Mouse (Mus musculus): ENCODE results near the gene Hbb-bs. TPM values are rescaled to one million over a fixed set of nuclear protein-coding genes. Genes with fewer than 3 reads are reported as not detected.

The Hbb-bs gene
- 10,926 and 17,452 TPM in 2 replicates for polyA plus RNA-seq (2015; fragmentation: Nextera tagmentation; extraction: Ambion mirVana)

GRCm38 (mm10) chr7:103827808-103828207, at the start of gene Hbb-bs:
Hbb-bs (minus strand) TSS chr7:103828096.

DNA sequence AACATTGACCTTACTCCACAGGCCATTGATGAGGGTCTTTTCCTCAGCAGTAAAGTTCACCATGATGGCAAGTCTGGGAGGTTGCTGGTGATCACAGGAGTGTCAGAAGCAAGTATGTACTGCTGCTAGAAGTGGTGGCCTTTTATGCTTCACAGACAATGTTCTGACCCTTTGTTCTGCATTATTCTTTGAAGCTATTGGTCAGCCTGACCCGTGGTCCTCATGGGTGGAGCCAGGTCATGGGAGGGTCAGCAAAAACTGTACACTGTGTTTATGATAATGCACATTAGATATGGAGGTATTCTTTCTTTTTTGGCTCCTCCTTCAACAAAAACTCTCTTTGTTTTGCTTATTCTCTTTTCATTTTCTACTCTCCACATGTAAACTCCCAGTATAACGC, 25.2 kb upstream of the Hbb-bs start, which contains the start of gene Hbb-y:
TSS of gene Hbb-y (minus strand) at position 127 of the 400 bp plus-strand sequence.

DNA sequence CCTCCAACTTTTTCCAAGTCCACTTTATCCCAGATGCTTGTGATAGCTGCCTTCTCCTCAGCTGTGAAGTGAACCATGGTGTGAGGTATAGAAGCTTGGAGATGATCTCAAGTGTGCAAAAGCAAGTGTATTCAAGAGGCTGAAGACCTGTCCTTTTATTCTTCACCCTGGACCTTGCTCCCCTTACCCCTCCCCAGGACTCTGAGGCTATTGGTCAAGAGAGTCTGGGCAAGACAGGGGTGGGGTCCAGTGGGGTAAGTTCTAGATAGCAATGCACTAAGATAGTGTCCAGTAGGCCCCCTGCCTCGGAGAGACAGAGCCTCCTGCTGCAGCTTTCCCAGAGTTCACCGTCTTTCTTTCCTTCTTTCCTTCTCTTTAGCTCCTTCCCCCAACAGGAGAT, 15.1 kb upstream of the Hbb-bs start, which contains the start of gene Hbb-bh1:
TSS of gene Hbb-bh1 (minus strand) at position 131 of the 400 bp plus-strand sequence.

GRCm38 (mm10) chr7:103840268-103840667, 12.4 kb upstream of the Hbb-bs start, which contains the start of gene Hbb-bh2:
Hbb-bh2 (minus strand) TSS chr7:103840520.

GRCm38 (mm10) chr7:103813766-103814165, 14.1 kb downstream of the Hbb-bs start, which contains the start of gene Hbb-bt:
Hbb-bt (minus strand) TSS chr7:103813996.

DNA sequence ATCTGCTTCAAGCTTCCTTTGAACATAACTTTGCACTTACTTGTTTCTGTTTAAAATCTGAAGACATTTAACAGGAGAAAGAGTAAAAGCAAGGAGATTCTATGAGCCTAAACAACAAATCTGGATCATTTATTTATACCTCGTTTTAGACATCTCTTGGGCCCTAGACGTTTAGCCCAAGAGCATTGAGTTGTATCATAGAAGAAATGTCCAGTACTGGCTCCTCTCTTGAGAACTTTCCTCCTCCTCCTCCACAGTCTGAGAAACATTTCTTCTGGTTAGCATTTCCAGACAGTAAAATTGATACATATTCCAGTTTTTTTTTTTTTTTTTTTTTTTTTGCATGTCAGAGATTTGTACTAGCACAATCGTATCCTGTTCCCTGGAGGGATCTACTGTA, 36.2 kb downstream of the Hbb-bs start, which contains the start of gene Olfr67:
TSS of gene Olfr67 (minus strand) at position 101 of the 400 bp plus-strand sequence.

DNA sequence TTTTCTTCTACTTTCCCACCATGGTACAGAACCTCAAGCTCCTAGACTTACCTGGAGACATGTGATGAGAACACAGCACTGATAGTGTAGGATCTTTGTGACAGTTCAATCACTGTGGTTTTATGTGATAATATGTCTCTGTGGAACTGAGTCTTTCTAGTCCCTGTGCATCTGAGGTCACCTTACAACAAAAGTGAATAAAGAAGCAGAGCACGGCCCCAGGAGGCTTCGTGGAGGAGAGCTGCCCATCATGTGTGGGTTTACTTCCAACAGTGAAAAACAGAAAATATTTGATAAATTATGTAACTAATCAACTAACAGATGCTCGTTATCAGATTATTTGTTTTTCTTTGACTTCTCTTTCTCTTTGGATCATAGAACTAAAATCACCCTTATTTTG, 48.3 kb downstream of the Hbb-bs start, which contains the start of gene Olfr68:
TSS of gene Olfr68 (minus strand) at position 101 of the 400 bp plus-strand sequence.

Other genes starting within 250 kb of the Hbb-bs start
- not detected in 2 replicates for gene Olfr618, start 238.0 kb downstream of the Hbb-bs start, polyA plus RNA-seq (2015; fragmentation: Nextera tagmentation; extraction: Ambion mirVana)
- not detected in 2 replicates for gene Olfr619, start 227.5 kb downstream of the Hbb-bs start, polyA plus RNA-seq (2015; fragmentation: Nextera tagmentation; extraction: Ambion mirVana)
- not detected in 2 replicates for gene Olfr620, start 215.6 kb downstream of the Hbb-bs start, polyA plus RNA-seq (2015; fragmentation: Nextera tagmentation; extraction: Ambion mirVana)
- gene Olfr622, start 185.4 kb downstream of the Hbb-bs start, polyA plus RNA-seq (2015; fragmentation: Nextera tagmentation; extraction: Ambion mirVana), result not detected in 2 replicates
- not detected in 2 replicates for gene Olfr623, start 164.4 kb downstream of the Hbb-bs start, polyA plus RNA-seq (2015; fragmentation: Nextera tagmentation; extraction: Ambion mirVana)
- 0.06 TPM in 1 of 2 replicates, not detected in the other for gene Olfr624, start 156.9 kb downstream of the Hbb-bs start, polyA plus RNA-seq (2015; fragmentation: Nextera tagmentation; extraction: Ambion mirVana)
- not detected in 2 replicates for gene Olfr625-ps1, start 145.4 kb downstream of the Hbb-bs start, polyA plus RNA-seq (2015; fragmentation: Nextera tagmentation; extraction: Ambion mirVana)
- gene Olfr243, start 113.4 kb downstream of the Hbb-bs start, polyA plus RNA-seq (2015; fragmentation: Nextera tagmentation; extraction: Ambion mirVana), result not detected in 2 replicates
- gene Olfr628, start 97.7 kb downstream of the Hbb-bs start, polyA plus RNA-seq (2015; fragmentation: Nextera tagmentation; extraction: Ambion mirVana), result not detected in 2 replicates
- gene Olfr629, start 83.2 kb downstream of the Hbb-bs start, polyA plus RNA-seq (2015; fragmentation: Nextera tagmentation; extraction: Ambion mirVana), result not detected in 2 replicates
- gene Olfr630, start 70.8 kb downstream of the Hbb-bs start, polyA plus RNA-seq (2015; fragmentation: Nextera tagmentation; extraction: Ambion mirVana), result not detected in 2 replicates
- not detected in 2 replicates for gene Olfr69, start 56.5 kb downstream of the Hbb-bs start, polyA plus RNA-seq (2015; fragmentation: Nextera tagmentation; extraction: Ambion mirVana)
- not detected in 2 replicates for gene Olfr68, start 48.4 kb downstream of the Hbb-bs start, polyA plus RNA-seq (2015; fragmentation: Nextera tagmentation; extraction: Ambion mirVana)
- gene Olfr67, start 36.3 kb downstream of the Hbb-bs start, polyA plus RNA-seq (2015; fragmentation: Nextera tagmentation; extraction: Ambion mirVana), result not detected in 2 replicates
- gene Hbb-bt, start 14.1 kb downstream of the Hbb-bs start, polyA plus RNA-seq (2015; fragmentation: Nextera tagmentation; extraction: Ambion mirVana), result 3,147 and 3,744 TPM in 2 replicates
- gene Hbb-bh2, start 12.4 kb upstream of the Hbb-bs start, polyA plus RNA-seq (2015; fragmentation: Nextera tagmentation; extraction: Ambion mirVana), result not detected in 2 replicates
- gene Hbb-bh1, start 15.1 kb upstream of the Hbb-bs start, polyA plus RNA-seq (2015; fragmentation: Nextera tagmentation; extraction: Ambion mirVana), result 0.39 TPM in 1 of 2 replicates, not detected in the other
- gene Hbb-y, start 25.1 kb upstream of the Hbb-bs start, polyA plus RNA-seq (2015; fragmentation: Nextera tagmentation; extraction: Ambion mirVana), result 2.0 and 5.8 TPM in 2 replicates
- not detected in 2 replicates for gene Olfr66, start 58.2 kb upstream of the Hbb-bs start, polyA plus RNA-seq (2015; fragmentation: Nextera tagmentation; extraction: Ambion mirVana)
- gene Olfr64, start 66.4 kb upstream of the Hbb-bs start, polyA plus RNA-seq (2015; fragmentation: Nextera tagmentation; extraction: Ambion mirVana), result not detected in 2 replicates
- not detected in 2 replicates for gene Olfr65, start 75.4 kb upstream of the Hbb-bs start, polyA plus RNA-seq (2015; fragmentation: Nextera tagmentation; extraction: Ambion mirVana)
- not detected in 2 replicates for gene Olfr631, start 100.7 kb upstream of the Hbb-bs start, polyA plus RNA-seq (2015; fragmentation: Nextera tagmentation; extraction: Ambion mirVana)
- gene Olfr632, start 106.3 kb upstream of the Hbb-bs start, polyA plus RNA-seq (2015; fragmentation: Nextera tagmentation; extraction: Ambion mirVana), result not detected in 2 replicates
- gene Olfr633, start 116.3 kb upstream of the Hbb-bs start, polyA plus RNA-seq (2015; fragmentation: Nextera tagmentation; extraction: Ambion mirVana), result not detected in 2 replicates
- gene Olfr635, start 143.1 kb upstream of the Hbb-bs start, polyA plus RNA-seq (2015; fragmentation: Nextera tagmentation; extraction: Ambion mirVana), result not detected in 2 replicates
- not detected in 2 replicates for gene Olfr638, start 170.7 kb upstream of the Hbb-bs start, polyA plus RNA-seq (2015; fragmentation: Nextera tagmentation; extraction: Ambion mirVana)
- not detected in 2 replicates for gene Olfr639, start 189.2 kb upstream of the Hbb-bs start, polyA plus RNA-seq (2015; fragmentation: Nextera tagmentation; extraction: Ambion mirVana)
- gene Olfr640, start 197.5 kb upstream of the Hbb-bs start, polyA plus RNA-seq (2015; fragmentation: Nextera tagmentation; extraction: Ambion mirVana), result not detected in 2 replicates
- gene Olfr641, start 207.3 kb upstream of the Hbb-bs start, polyA plus RNA-seq (2015; fragmentation: Nextera tagmentation; extraction: Ambion mirVana), result not detected in 2 replicates
- not detected in 2 replicates for gene Olfr642, start 224.6 kb upstream of the Hbb-bs start, polyA plus RNA-seq (2015; fragmentation: Nextera tagmentation; extraction: Ambion mirVana)
- gene 4930516K23Rik, start 233.3 kb upstream of the Hbb-bs start, polyA plus RNA-seq (2015; fragmentation: Nextera tagmentation; extraction: Ambion mirVana), result not detected in 2 replicates
- not detected in 2 replicates for gene Olfr644, start 243.8 kb upstream of the Hbb-bs start, polyA plus RNA-seq (2015; fragmentation: Nextera tagmentation; extraction: Ambion mirVana)